Mouse (Mus musculus): ENCODE results near the gene Ascl2. TPM values are rescaled to one million over a fixed set of nuclear protein-coding genes. Genes with fewer than 3 reads are reported as not detected.
A peak's percentile ranks its signal among the peaks of the same experiment; 100 is the strongest.

Ascl2 gene
- polyA plus RNA-seq, 1 experiment from 2014 or later, result 0.15 TPM

DNA sequence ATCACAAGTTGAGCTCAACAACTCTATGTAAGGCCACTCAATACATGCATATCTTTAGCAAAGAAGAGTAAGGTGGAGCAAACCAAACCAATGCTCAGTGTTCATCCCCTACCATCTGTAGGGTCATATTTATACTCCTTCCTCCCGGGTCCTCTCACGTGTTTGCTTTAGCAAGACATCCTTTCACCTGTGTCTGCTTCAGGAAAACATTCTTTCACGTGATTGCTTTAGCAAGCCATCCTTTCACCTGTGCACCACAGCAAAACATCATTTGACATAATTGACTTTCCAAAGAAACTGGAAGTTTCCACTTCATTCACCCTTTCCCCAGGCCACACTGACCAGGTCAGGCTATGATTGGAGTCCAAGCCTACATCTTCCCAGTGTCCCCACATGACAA lies 38.0 kb downstream of the Ascl2 start, which contains the start of gene Th:
TSS of gene Th (minus strand) at position 101 of the 400 bp plus-strand sequence.
- H3K9me3 ChIP-seq, result no peaks in the 10 kb centered on the region
- H3K27me3 ChIP-seq (replicated peaks), result no peaks in the 10 kb centered on the region
- ATAC-seq (ENCODE audit: low FRiP score, low read depth), result no peak
- H3K4me2 ChIP-seq (replicated peaks), result no peak within 1 kb of the TSS
- H3K36me3 ChIP-seq, result no peaks in the 10 kb centered on the region
- 86% methylated on average over 3 of the region's 3 CpGs for WGBS
- H3K9ac ChIP-seq, result no peak within 1 kb of the TSS
- H3K27ac ChIP-seq, result no peak within 1 kb of the TSS
- no peak within 1 kb of the TSS for H3K4me3 ChIP-seq
- no peaks in the 10 kb centered on the region for H3K4me1 ChIP-seq

DNA sequence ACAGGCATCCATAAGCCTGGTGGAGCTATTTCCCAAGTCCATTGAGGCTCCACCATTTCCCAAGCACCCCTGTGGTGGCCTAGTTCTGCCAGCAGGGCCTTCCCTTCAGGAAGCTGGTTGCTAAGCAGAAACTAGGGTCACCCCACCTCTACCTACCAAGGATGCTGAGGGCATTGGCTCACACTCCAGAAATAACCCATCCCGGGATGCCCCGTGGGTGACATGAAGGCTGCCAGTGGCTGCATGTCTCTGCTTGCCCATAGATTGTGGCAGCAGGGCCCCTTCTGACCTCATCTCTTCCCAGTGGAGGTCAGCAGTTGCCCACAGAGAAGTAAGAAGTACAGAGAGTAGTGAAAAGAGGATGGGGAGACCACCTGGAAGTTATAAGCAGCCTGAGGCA lies 39.5 kb downstream of the Ascl2 start:
- Histone ChIP-seq H3K27me3 (replicated peaks) (no peaks in the 10 kb centered on the region), H3K27ac (no peak overlapping the region), H3K36me3 (no peaks in the 10 kb centered on the region), H3K4me1 (no peaks in the 10 kb centered on the region), H3K9me3 (no peaks in the 10 kb centered on the region), H3K9ac (no peak overlapping the region), H3K4me2 (replicated peaks) (no peak overlapping the region), H3K4me3 (no peak overlapping the region)
- ATAC-seq (ENCODE audit: low FRiP score, low read depth), result no peak
- WGBS, result 90% methylated on average over 2 of the region's 2 CpGs

DNA sequence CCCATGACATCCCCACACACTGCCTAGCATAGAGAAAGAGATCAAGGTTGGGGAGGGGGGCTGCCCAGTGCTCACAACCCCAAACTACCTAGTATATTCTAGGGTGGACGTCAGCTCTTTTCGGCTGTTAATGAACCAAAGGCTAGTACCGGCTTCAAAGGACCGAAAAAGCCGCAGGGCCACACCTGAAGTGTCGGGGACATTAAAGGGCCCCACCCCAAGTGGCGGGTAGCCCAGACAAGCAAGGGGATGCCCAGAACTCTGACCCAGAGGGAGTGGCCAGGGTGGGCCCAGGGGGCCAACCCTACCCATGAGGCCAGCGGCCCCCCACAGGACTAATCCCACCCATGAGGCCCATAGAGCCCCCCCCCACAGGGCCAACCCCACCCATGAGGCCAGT lies 41.8 kb downstream of the Ascl2 start:
- Histone ChIP-seq H3K4me3 (no peak overlapping the region), H3K27ac (no peak overlapping the region), H3K9ac (no peak overlapping the region), H3K36me3 (no peaks in the 10 kb centered on the region), H3K4me1 (no peaks in the 10 kb centered on the region), H3K4me2 (replicated peaks) (no peak overlapping the region), H3K27me3 (replicated peaks) (no peaks in the 10 kb centered on the region), H3K9me3 (no peaks in the 10 kb centered on the region)
- 85% methylated on average over 8 of the region's 8 CpGs for WGBS
- ATAC-seq (ENCODE audit: low FRiP score, low read depth), result no peak

DNA sequence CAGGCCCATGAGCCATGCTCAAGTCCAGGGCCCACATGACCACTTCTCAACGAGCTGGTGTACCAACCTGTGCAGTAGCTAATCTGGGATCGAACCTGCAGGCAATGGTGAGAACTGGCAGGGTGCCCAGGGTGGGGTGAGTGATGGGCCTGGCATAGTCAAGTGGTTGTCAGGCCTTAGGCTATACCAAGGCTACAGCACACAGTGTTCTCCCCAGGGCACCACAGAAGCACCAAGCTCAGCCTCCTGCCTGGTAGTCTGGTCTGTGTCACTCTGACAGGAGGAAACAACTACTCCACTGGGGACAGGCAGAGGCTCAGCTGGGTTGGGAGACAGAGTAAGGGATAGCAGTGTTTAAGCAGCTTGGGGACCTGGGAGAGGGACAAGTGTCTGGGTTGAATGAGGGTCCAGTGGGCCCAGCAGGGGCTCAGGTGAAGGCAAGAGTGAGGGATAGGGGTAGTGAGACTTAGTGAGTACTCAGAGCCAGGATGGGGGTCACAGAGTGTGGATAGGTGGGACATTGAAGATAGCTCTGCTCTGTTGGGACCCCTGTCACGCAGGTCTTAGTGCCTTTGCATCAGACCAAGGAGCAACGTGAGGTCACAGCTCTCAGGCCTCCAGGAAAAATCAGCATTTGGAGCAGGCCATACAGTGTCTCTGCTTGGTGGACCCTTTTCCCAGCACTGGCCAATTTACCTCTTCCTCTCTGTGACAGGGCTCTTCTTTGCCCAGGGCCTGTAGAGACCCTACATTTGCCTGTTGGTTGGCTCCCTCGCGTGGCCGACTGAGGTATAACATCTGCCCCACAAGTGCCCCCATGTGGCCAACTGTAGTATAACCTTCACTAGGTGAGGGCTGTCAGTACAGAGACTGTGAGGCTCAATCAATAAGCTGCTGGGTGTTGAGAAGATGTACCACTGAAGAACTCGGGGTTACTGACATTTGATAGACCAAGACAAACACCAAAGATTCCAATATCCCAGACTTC lies 50.1 kb downstream of the Ascl2 start:
- Histone ChIP-seq H3K27me3 (replicated peaks) (no peaks in the 10 kb centered on the region), H3K4me3 (no peak overlapping the region), H3K9ac (no peak overlapping the region), H3K9me3 (no peaks in the 10 kb centered on the region), H3K4me2 (replicated peaks) (no peak overlapping the region), H3K27ac (no peak overlapping the region), H3K36me3 (no peaks in the 10 kb centered on the region), H3K4me1 (no peaks in the 10 kb centered on the region)
- WGBS, result 34% methylated on average over 8 of the region's 8 CpGs
- peak; percentile 71 for ATAC-seq (ENCODE audit: low FRiP score, low read depth)

DNA sequence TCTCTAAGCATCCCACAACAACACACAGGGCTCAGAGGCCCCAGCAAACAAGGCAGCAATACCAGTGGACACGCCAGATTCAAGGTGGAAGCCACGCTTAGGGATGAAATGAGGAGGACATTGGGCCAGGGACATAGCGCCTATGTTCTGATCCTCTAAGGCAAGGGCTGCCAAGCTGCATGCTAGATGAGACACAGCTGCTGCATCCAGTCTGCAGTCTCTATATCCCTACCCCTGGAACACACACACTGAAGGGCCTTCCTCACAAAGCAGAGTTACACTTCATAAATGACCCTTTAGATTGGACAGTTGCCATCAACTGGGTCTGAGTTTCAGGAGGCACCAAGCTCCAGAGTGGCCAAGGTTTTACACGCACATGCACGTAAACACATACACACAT lies 51.4 kb downstream of the Ascl2 start:
- Histone ChIP-seq H3K36me3 (no peaks in the 10 kb centered on the region), H3K9me3 (no peaks in the 10 kb centered on the region), H3K4me3 (no peak overlapping the region), H3K9ac (no peak overlapping the region), H3K27me3 (replicated peaks) (no peaks in the 10 kb centered on the region), H3K4me2 (replicated peaks) (no peak overlapping the region), H3K4me1 (no peaks in the 10 kb centered on the region), H3K27ac (no peak overlapping the region)
- no peak for ATAC-seq (ENCODE audit: low FRiP score, low read depth)
- 91% methylated on average over 5 of the region's 5 CpGs for WGBS

Other genes starting within 250 kb of the Ascl2 start
- not detected in 2 replicates for gene Ins2, start 225.9 kb downstream of the Ascl2 start, polyA plus RNA-seq (2016; fragmentation: Nextera tagmentation; extraction: Ambion mirVana)
- 21.6 and 28.0 TPM in 2 replicates for gene Th, start 38.1 kb downstream of the Ascl2 start, polyA plus RNA-seq (2016; fragmentation: Nextera tagmentation; extraction: Ambion mirVana)
- 1.4 and 2.2 TPM in 2 replicates for gene Tspan32, start 35.8 kb upstream of the Ascl2 start, polyA plus RNA-seq (2016; fragmentation: Nextera tagmentation; extraction: Ambion mirVana)
- gene Cd81, start 83.5 kb upstream of the Ascl2 start, polyA plus RNA-seq (2016; fragmentation: Nextera tagmentation; extraction: Ambion mirVana), result 255 and 258 TPM in 2 replicates
- gene Tssc4, start 100.0 kb upstream of the Ascl2 start, polyA plus RNA-seq (2016; fragmentation: Nextera tagmentation; extraction: Ambion mirVana), result 91.7 and 96.3 TPM in 2 replicates
- gene Trpm5, start 125.4 kb upstream of the Ascl2 start, polyA plus RNA-seq (2016; fragmentation: Nextera tagmentation; extraction: Ambion mirVana), result 1.8 and 2.2 TPM in 2 replicates
- 0.99 and 2.0 TPM in 2 replicates for gene Kcnq1, start 137.1 kb upstream of the Ascl2 start, polyA plus RNA-seq (2016; fragmentation: Nextera tagmentation; extraction: Ambion mirVana)

Data from neural tube, embryonic 12.5 days (tissue).